Mouse (Mus musculus): Measurements from ENCODE around the gene Des. TPM values are rescaled to one million over a fixed set of nuclear protein-coding genes. Genes with fewer than 3 reads are reported as not detected.

The Des gene
- polyA plus RNA-seq, 2 experiments from 2014 or later, result not detected

GRCm38 (mm10) chr1:75384470-75385141 lies 24.5 kb downstream of the Des start:
- no peak for ATAC-seq

- ATAC-seq, result no peak
These were observed 25.1 kb downstream of the Des start for GRCm38 (mm10) chr1:75385142-75385730.

- no peak for ATAC-seq
These were observed 26.0 kb downstream of the Des start for GRCm38 (mm10) chr1:75386149-75386548.

- ATAC-seq, result no peak
These were observed 27.4 kb downstream of the Des start for GRCm38 (mm10) chr1:75387469-75387928.

GRCm38 (mm10) chr1:75387929-75388897 lies 28.1 kb downstream of the Des start:
- ATAC-seq, result no peak

- ATAC-seq, result no peak
These were observed 28.9 kb downstream of the Des start for GRCm38 (mm10) chr1:75388898-75389515.

GRCm38 (mm10) chr1:75393139-75393538 lies 33.0 kb downstream of the Des start:
- no peak for ATAC-seq

GRCm38 (mm10) chr1:75393846-75394245 lies 33.7 kb downstream of the Des start:
- ATAC-seq, result no peak

GRCm38 (mm10) chr1:75398761-75399402 lies 38.8 kb downstream of the Des start:
- ATAC-seq, result peak; percentile 61

GRCm38 (mm10) chr1:75399755-75400492 lies 39.8 kb downstream of the Des start:
- no peak for ATAC-seq

- ATAC-seq, result no peak
These were observed 40.5 kb downstream of the Des start for GRCm38 (mm10) chr1:75400493-75401115.

- ATAC-seq, result no peak
These were observed 45.4 kb downstream of the Des start for GRCm38 (mm10) chr1:75405547-75405946.

- no peak for ATAC-seq
These were observed 46.0 kb downstream of the Des start for GRCm38 (mm10) chr1:75406173-75406572.

- no peak for ATAC-seq
These were observed 46.9 kb downstream of the Des start for GRCm38 (mm10) chr1:75407056-75407455.

GRCm38 (mm10) chr1:75408210-75408609 lies 48.1 kb downstream of the Des start:
- no peak for ATAC-seq

- ATAC-seq, result no peak
These were observed 49.8 kb downstream of the Des start for GRCm38 (mm10) chr1:75409950-75410349.

GRCm38 (mm10) chr1:75412196-75412595 lies 52.1 kb downstream of the Des start:
- ATAC-seq, result no peak

GRCm38 (mm10) chr1:75413749-75414148 lies 53.6 kb downstream of the Des start:
- no peak for ATAC-seq

Data from CD4-positive, CD25-positive, alpha-beta regulatory T cell, adult 4 months (primary cell).